Mouse (Mus musculus) liver, adult 2 months (tissue): Measurements from ENCODE around the gene Gm17482.

Experiments
- CTCF ChIP-seq: fragments of 200-500 bp; IDR thresholded peaks from 2 replicates; pipeline ENCODE4 v1.5.1; 2011; ENCODE audit warnings: low read depth, low read length, control low read depth
- POLR2A ChIP-seq: fragments of 200-500 bp; IDR thresholded peaks from 2 replicates; pipeline ENCODE4 v1.6.1; 2011; ENCODE audit warnings: low read length, control low read depth; ENCODE audit not compliant: insufficient read depth; ENCODE audit errors: extremely low read depth

GRCm38 (mm10) chr6:115266791-115267190, 39.6 kb downstream of the Gm17482 start:
- TF ChIP-seq CTCF (no peak), POLR2A (no peak)
